Mouse (Mus musculus) intestine, postnatal 0 days (tissue): Measurements from ENCODE around the gene Prdm9. TPM values are rescaled to one million over a fixed set of nuclear protein-coding genes. Genes with fewer than 3 reads are reported as not detected.
"Not testable (repeated sequence)": the region's sequence is repeated elsewhere in the genome, so short reads cannot be mapped to it uniquely, and the experiment has no call there.

Experiments used
- ATAC-seq: fragments of 200-750 bp; cut with Nextera tagmentation; 2 replicates; pipeline ENCODE4 v1.8.0; 2017; ENCODE audit warnings: mild to moderate bottlenecking, moderate TSS enrichment, moderate library complexity
- H3K27ac ChIP-seq: fragments of 300-500 bp; sonication (generic); 2 replicates; pipeline ENCODE4 v1.5.1; 2014; ENCODE audit warnings: mild to moderate bottlenecking, low read depth, low read length, moderate library complexity
- H3K27me3 ChIP-seq: fragments of 300-500 bp; sonication (generic); replicated peaks from 2 replicates; pipeline ENCODE4 v1.6.1; 2014; ENCODE audit warnings: low read length, mixed read lengths; ENCODE audit not compliant: control insufficient read depth, insufficient read depth
- H3K36me3 ChIP-seq: fragments of 300-500 bp; sonication (generic); 2 replicates; pipeline ENCODE4 v1.6.1; 2014; ENCODE audit warnings: mild to moderate bottlenecking, moderate library complexity; ENCODE audit not compliant: control insufficient read depth, insufficient read depth
- H3K4me1 ChIP-seq: fragments of 300-500 bp; sonication (generic); replicated peaks from 2 replicates; pipeline ENCODE4 v1.6.1; 2014; ENCODE audit warnings: antibody characterized with exemption, low read length, mixed read lengths; ENCODE audit not compliant: control insufficient read depth, insufficient read depth
- H3K4me2 ChIP-seq: fragments of 300-500 bp; sonication (generic); replicated peaks from 2 replicates; pipeline ENCODE4 v1.6.1; 2014; ENCODE audit warnings: low read depth, mild to moderate bottlenecking, moderate library complexity
- H3K4me3 ChIP-seq: fragments of 300-500 bp; sonication (generic); 2 replicates; pipeline ENCODE4 v1.5.1; 2014; ENCODE audit warnings: low read depth, low read length
- H3K9ac ChIP-seq: fragments of 300-500 bp; sonication (generic); 2 replicates; pipeline ENCODE4 v1.6.1; 2014; ENCODE audit warnings: mild to moderate bottlenecking, low read depth, low read length
- H3K9me3 ChIP-seq: fragments of 300-500 bp; sonication (generic); 2 replicates; pipeline ENCODE4 v1.6.1; 2016; ENCODE audit warnings: mixed run types; ENCODE audit not compliant: control insufficient read depth
- CTCF ChIP-seq: sonication (generic); IDR thresholded peaks from 2 replicates; pipeline ENCODE4 v1.5.1; 2016; ENCODE audit warnings: low read depth, mild to moderate bottlenecking, control low read depth, antibody characterized with exemption, moderate library complexity
- WGBS: fragments of 180-500 bp; shearing (Covaris S2); extraction: QIAGEN DNeasy Blood & Tissue Kit; methylation state at CpG from one replicate; pipeline ENCODE4 v1.1.7; 2014; 5-methylcytosine and 5-hydroxymethylcytosine counted together
- polyA plus RNA-seq: library from polyadenylated mRNA; unstranded; fragments of >200 nt; fragmentation: Nextera tagmentation; extraction: Ambion mirVana; gene quantifications from 2 replicates; pipeline ENCODE4 v1.2.1, GENCODE M21; 2015

Gene Prdm9
- polyA plus RNA-seq, 1 experiment from 2014 or later, result 1.5 TPM

- Histone ChIP-seq H3K27ac (no peak overlapping the region), H3K9ac (no peak overlapping the region), H3K27me3 (no peaks in the 10 kb centered on the region), H3K4me1 (no peaks in the 10 kb centered on the region), H3K9me3 (no peaks in the 10 kb centered on the region), H3K4me3 (no peak overlapping the region), H3K4me2 (no peak overlapping the region), H3K36me3 (no peaks in the 10 kb centered on the region)
- 87% methylated on average over 2 of the region's 2 CpGs for WGBS
- 0 out of 2 replicates have a peak, but pooled peaks have one; percentile 8 for TF ChIP-seq CTCF
- no peak for ATAC-seq
These were observed 4.2 kb downstream of the Prdm9 start for GRCm38 (mm10) chr17:15559946-15560345.

GRCm38 (mm10) chr17:15549713-15550112, 14.4 kb downstream of the Prdm9 start:
- Histone ChIP-seq H3K4me2 (no peak overlapping the region), H3K9me3 (no peaks in the 10 kb centered on the region), H3K36me3 (no peaks in the 10 kb centered on the region), H3K4me1 (no peaks in the 10 kb centered on the region), H3K27me3 (no peaks in the 10 kb centered on the region), H3K27ac (no peak overlapping the region), H3K4me3 (no peak overlapping the region), H3K9ac (no peak overlapping the region)
- no peak for ATAC-seq
- no peak for TF ChIP-seq CTCF
- WGBS, result 56% methylated on average over 1 of the region's 1 CpGs

DNA sequence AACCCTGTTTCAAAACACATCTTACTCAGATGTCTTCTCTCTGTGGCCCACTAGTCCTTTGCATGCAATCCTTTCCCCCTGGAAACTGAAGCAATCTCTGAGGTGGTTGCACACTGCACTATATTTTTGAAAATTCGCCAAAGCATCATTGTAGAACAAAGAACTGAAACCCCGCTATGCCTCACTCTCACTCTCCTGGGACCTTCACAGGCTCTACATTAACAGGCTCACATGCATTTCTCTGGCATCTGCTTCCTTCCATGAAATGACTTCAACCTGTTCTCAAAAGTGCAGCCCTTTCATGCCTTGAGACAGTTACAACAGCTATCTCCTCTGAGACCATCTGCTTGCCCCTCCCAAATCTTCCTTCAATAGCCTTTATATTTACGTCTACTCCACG, 17.7 kb downstream of the Prdm9 start:
- Histone ChIP-seq H3K4me1 (no peaks in the 10 kb centered on the region), H3K9ac (no peak overlapping the region), H3K4me3 (no peak overlapping the region), H3K27ac (no peak overlapping the region), H3K4me2 (no peak overlapping the region), H3K36me3 (no peaks in the 10 kb centered on the region), H3K27me3 (no peaks in the 10 kb centered on the region), H3K9me3 (no peaks in the 10 kb centered on the region)
- no peak for ATAC-seq
- WGBS, result 66% methylated on average over 4 of the region's 4 CpGs
- TF ChIP-seq CTCF, result no peak

DNA sequence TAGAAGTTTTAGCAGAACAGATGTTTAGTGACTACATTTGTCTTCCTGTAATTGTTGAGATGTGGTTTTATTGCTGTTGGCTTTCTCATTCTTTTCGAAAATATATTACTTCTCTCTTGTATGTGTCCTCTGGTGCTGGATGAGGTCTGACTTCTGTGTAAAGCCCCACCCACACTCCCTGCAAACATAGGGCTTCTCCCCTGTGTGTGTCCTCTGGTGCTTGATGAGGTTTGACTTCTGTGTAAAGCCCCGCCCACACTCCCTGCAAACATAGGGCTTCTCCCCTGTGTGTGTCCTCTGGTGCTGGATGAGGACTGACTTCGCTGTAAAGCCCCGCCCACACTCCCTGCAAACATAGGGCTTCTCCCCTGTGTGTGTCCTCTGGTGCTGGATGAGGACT, 20.3 kb downstream of the Prdm9 start:
- H3K4me2 ChIP-seq, ATAC-seq, H3K4me1 ChIP-seq, H3K9me3 ChIP-seq, H3K4me3 ChIP-seq, H3K27ac ChIP-seq, H3K27me3 ChIP-seq, H3K36me3 ChIP-seq, H3K9ac ChIP-seq: not testable (repeated sequence)
- WGBS, result 61% methylated on average over 4 of the region's 4 CpGs

DNA sequence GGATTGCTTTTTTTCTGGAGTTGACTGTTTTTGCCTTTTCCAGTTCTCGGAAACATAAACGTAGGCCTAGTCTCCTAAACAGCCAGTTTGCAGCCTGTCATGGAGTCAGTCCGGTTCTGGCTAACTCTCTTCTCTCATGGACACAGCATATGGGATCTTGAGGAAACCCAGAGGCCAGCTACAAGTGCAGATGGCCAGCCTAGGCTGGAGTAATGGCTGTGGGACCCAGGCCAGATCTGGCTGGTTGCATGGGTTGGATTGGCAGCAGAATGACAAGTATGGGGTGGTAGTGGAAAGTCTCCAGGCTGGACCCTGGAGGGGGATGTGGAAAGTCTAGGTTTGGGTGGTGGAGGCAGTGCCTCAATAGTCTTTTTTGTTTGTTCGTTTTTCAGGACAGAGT, 23.8 kb downstream of the Prdm9 start:
- H3K9me3 ChIP-seq, result no peaks in the 10 kb centered on the region
- no peak overlapping the region for H3K4me3 ChIP-seq
- H3K36me3 ChIP-seq, result no peaks in the 10 kb centered on the region
- no peaks in the 10 kb centered on the region for H3K4me1 ChIP-seq
- 71% methylated on average over 4 of the region's 4 CpGs for WGBS
- H3K27ac ChIP-seq, result no peak overlapping the region
- no peak for ATAC-seq
- TF ChIP-seq CTCF, result no peak
- H3K27me3 ChIP-seq, result peaks cover 16% of the 10 kb centered on the region; the same call in 1 of the 2 replicates
- H3K4me2 ChIP-seq, result no peak overlapping the region
- no peak overlapping the region for H3K9ac ChIP-seq

- Histone ChIP-seq H3K27ac (no peak overlapping the region), H3K4me2 (peak overlapping the region; percentile 80), H3K36me3 (no peaks in the 10 kb centered on the region), H3K4me3 (peak overlapping the region; percentile 46), H3K9ac (no peak overlapping the region), H3K4me1 (no peaks in the 10 kb centered on the region), H3K27me3 (peaks cover 20% of the 10 kb centered on the region; the same call in 1 of the 2 replicates), H3K9me3 (no peaks in the 10 kb centered on the region)
- TF ChIP-seq CTCF, result no peak
- WGBS, result 1% methylated on average over 33 of the region's 33 CpGs
- ATAC-seq, result no peak
These were observed 27.7 kb downstream of the Prdm9 start for GRCm38 (mm10) chr17:15536457-15536904.

- Histone ChIP-seq H3K4me2 (peak overlapping the region; percentile 80), H3K36me3 (no peaks in the 10 kb centered on the region), H3K4me1 (no peaks in the 10 kb centered on the region), H3K4me3 (peak overlapping the region; percentile 46), H3K9me3 (no peaks in the 10 kb centered on the region), H3K27me3 (peaks cover 20% of the 10 kb centered on the region; the same call in 1 of the 2 replicates), H3K27ac (no peak overlapping the region), H3K9ac (no peak overlapping the region)
- TF ChIP-seq CTCF, result no peak
- 14% methylated on average over 8 of the region's 8 CpGs for WGBS
- no peak for ATAC-seq
These were observed 28.2 kb downstream of the Prdm9 start for GRCm38 (mm10) chr17:15535943-15536342.
